Mouse (Mus musculus): ENCODE measurements at regions not wholly inside any gene's neighbourhood (a gene's known extent, or its start where the extent isn't known, plus 50 kb on each side); places are given as distances from the start of the nearest gene placed in this dataset.
"Not testable (repeated sequence)": the region's sequence is repeated elsewhere in the genome, so short reads cannot be mapped to it uniquely, and the experiment has no call there.

DNA sequence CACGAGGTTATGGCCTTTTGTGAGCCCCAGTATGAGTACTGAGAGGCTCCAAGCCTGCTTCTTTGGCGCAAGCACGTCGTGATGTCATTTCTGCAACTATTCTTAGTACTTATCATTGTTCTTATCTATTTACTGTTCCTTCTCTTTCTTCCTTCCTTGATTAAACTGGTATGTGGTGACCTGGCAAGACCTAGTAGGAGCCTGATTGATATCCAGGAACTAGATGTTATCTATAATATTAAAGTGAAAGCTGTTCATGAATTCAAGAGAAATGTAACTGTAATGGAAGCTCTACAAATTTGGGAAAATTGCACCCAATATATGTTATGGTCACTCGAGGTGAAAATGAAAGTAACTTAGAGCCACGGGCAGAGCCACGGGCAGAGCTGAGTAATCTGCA, 84.9 kb upstream of the Trim24 start:
- H3K9ac ChIP-seq (replicated peaks; ENCODE audit: low read depth, low read length) = no peak overlapping the region
- no peaks in the 10 kb centered on the region for H3K4me1 ChIP-seq (replicated peaks; ENCODE audit: control insufficient read depth, insufficient read depth, low read length)
- ATAC-seq = no peak
- H3K9me3 ChIP-seq (ENCODE audit: control insufficient read depth, low read length) = no peaks in the 10 kb centered on the region
- no peak overlapping the region for H3K27ac ChIP-seq (ENCODE audit: low read length)
- no peak overlapping the region for H3K4me3 ChIP-seq (replicated peaks; ENCODE audit: low read length)
- no peaks in the 10 kb centered on the region for H3K27me3 ChIP-seq (replicated peaks; ENCODE audit: control insufficient read depth, insufficient read depth, low read length)
- no peak overlapping the region for H3K4me2 ChIP-seq (ENCODE audit: low read length)
- H3K36me3 ChIP-seq (ENCODE audit: control insufficient read depth, insufficient read depth) = no peaks in the 10 kb centered on the region
- WGBS = 92% methylated on average over 7 of the region's 7 CpGs

DNA sequence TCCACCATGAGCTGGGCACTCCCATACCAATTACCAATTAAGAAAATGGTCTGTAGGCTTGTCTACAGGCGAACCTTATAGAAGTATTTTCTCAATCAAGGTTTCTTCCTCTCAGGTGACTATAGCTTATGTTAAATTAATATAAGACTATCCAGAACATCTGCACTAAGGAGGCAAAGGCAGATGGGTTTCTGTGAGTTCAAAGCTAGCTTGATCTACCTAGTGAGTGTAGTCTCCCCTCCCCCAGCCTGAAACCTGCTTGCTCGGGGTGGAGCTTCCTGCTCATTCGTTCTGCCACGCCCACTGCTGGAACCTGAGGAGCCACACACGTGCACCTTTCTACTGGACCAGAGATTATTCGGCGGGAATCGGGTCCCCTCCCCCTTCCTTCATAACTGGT, 82.8 kb upstream of the Trim24 start:
- not testable (repeated sequence) for H3K9ac ChIP-seq (replicated peaks; ENCODE audit: low read depth, low read length); H3K36me3 ChIP-seq (ENCODE audit: control insufficient read depth, insufficient read depth); H3K9me3 ChIP-seq (ENCODE audit: control insufficient read depth, low read length); H3K4me1 ChIP-seq (replicated peaks; ENCODE audit: control insufficient read depth, insufficient read depth, low read length); H3K27me3 ChIP-seq (replicated peaks; ENCODE audit: control insufficient read depth, insufficient read depth, low read length); H3K4me2 ChIP-seq (ENCODE audit: low read length); H3K27ac ChIP-seq (ENCODE audit: low read length); H3K4me3 ChIP-seq (replicated peaks; ENCODE audit: low read length); ATAC-seq
- 92% methylated on average over 2 of the region's 8 CpGs for WGBS

DNA sequence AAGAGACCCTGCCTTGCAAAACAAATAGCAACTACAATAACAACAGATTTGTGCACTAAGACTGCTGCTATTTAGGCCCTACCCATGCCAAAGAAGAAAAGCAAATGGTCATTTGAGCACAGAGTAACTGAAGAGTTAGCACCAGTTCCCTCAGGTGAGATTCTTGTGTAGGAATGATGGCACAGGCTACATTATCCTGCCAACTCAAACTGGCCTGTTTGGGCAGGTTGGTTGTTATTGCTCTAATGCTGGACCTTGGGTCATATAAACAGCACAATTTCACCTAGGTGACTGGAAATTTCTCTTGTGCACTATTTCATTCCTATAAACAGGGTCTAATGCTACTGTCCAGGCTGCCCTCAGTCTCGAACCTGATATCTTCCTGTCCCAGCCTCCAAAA, 79.7 kb upstream of the Trim24 start:
- Histone ChIP-seq H3K36me3 (ENCODE audit: control insufficient read depth, insufficient read depth) (no peaks in the 10 kb centered on the region), H3K27ac (ENCODE audit: low read length) (no peak overlapping the region), H3K4me1 (replicated peaks; ENCODE audit: control insufficient read depth, insufficient read depth, low read length) (no peaks in the 10 kb centered on the region), H3K4me3 (replicated peaks; ENCODE audit: low read length) (no peak overlapping the region), H3K4me2 (ENCODE audit: low read length) (no peak overlapping the region), H3K9me3 (ENCODE audit: control insufficient read depth, low read length) (no peaks in the 10 kb centered on the region), H3K9ac (replicated peaks; ENCODE audit: low read depth, low read length) (no peak overlapping the region), H3K27me3 (replicated peaks; ENCODE audit: control insufficient read depth, insufficient read depth, low read length) (no peaks in the 10 kb centered on the region)
- no peak for ATAC-seq
- 95% methylated on average over 1 of the region's 1 CpGs for WGBS

DNA sequence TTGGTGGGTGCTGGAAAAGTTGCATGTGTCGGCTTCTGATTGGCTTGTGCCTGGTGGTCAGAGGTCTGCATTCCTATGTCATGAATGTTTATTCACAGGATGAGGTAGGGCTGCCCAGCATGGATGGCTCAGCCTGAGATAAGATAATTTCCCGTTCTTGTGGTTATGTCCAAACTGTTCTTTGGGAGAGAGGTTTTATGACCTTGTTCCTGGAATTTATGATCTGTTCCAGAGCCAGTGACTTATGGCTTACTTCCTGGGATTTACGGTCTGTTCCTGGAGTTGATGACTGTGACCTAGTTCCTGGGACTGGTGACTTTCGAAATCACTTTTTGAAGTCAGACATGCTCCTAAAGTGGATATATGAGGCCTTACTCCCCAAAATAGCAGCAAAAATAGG, 76.4 kb upstream of the Trim24 start:
- no peaks in the 10 kb centered on the region for H3K36me3 ChIP-seq (ENCODE audit: control insufficient read depth, insufficient read depth)
- 0 out of 2 replicates have a peak, but pooled peaks cover 2% of the 10 kb centered on the region for H3K9me3 ChIP-seq (ENCODE audit: control insufficient read depth, low read length)
- H3K9ac ChIP-seq (replicated peaks; ENCODE audit: low read depth, low read length) = no peak overlapping the region
- H3K27me3 ChIP-seq (replicated peaks; ENCODE audit: control insufficient read depth, insufficient read depth, low read length) = no peaks in the 10 kb centered on the region
- 95% methylated on average over 4 of the region's 4 CpGs for WGBS
- H3K4me3 ChIP-seq (replicated peaks; ENCODE audit: low read length) = no peak overlapping the region
- ATAC-seq = no peak
- no peak overlapping the region for H3K27ac ChIP-seq (ENCODE audit: low read length)
- H3K4me1 ChIP-seq (replicated peaks; ENCODE audit: control insufficient read depth, insufficient read depth, low read length) = no peaks in the 10 kb centered on the region
- H3K4me2 ChIP-seq (ENCODE audit: low read length) = no peak overlapping the region

DNA sequence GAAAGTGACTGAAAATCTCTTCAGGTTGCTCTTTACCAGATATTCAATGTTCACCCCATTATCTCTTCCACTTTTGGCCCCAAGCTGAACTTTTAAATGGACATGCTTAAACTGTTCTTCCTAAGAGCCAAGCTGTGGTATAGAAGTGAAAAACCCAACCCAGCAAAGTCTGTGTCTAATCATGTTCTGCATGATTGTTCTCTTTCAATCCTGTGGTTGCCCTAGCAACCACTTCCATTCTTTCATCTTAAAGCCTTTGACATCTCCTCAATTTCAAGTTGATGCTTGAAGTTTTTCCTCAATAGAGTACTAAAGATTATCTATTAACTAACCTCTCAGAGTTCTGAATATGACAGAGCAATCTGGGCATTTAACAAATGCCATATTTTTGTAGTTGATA, 75.6 kb upstream of the Trim24 start:
- H3K9ac ChIP-seq (replicated peaks; ENCODE audit: low read depth, low read length) = no peak overlapping the region
- no peak for ATAC-seq
- no peaks in the 10 kb centered on the region for H3K4me1 ChIP-seq (replicated peaks; ENCODE audit: control insufficient read depth, insufficient read depth, low read length)
- no peaks in the 10 kb centered on the region for H3K36me3 ChIP-seq (ENCODE audit: control insufficient read depth, insufficient read depth)
- H3K27ac ChIP-seq (ENCODE audit: low read length) = no peak overlapping the region
- H3K27me3 ChIP-seq (replicated peaks; ENCODE audit: control insufficient read depth, insufficient read depth, low read length) = no peaks in the 10 kb centered on the region
- no peak overlapping the region for H3K4me2 ChIP-seq (ENCODE audit: low read length)
- H3K4me3 ChIP-seq (replicated peaks; ENCODE audit: low read length) = no peak overlapping the region
- 0 out of 2 replicates have a peak, but pooled peaks cover 2% of the 10 kb centered on the region for H3K9me3 ChIP-seq (ENCODE audit: control insufficient read depth, low read length)

DNA sequence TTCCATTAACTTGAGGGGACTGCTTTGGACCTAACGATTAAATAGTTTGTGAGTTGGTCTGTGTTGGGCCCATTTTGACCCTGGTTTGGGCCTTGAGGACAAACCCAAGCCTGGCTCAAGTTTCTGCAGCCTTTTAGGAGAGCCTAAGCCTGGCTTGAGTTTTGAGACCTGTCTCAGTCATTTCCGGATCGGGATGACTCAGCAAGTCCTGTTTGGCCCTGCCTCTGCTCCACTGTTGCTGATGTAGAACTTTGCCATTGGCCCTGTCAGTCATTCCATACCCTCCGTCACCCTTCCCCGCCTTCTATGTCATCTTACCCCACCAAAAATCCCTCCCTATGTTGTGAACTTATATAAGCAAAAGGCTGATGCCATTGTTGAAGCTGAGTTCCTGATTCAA, 67.4 kb upstream of the Trim24 start:
- Histone ChIP-seq H3K27ac (ENCODE audit: low read length) (no peak overlapping the region), H3K9me3 (ENCODE audit: control insufficient read depth, low read length) (no peaks in the 10 kb centered on the region), H3K4me2 (ENCODE audit: low read length) (no peak overlapping the region), H3K36me3 (ENCODE audit: control insufficient read depth, insufficient read depth) (no peaks in the 10 kb centered on the region), H3K4me1 (replicated peaks; ENCODE audit: control insufficient read depth, insufficient read depth, low read length) (no peaks in the 10 kb centered on the region), H3K9ac (replicated peaks; ENCODE audit: low read depth, low read length) (no peak overlapping the region), H3K4me3 (replicated peaks; ENCODE audit: low read length) (no peak overlapping the region), H3K27me3 (replicated peaks; ENCODE audit: control insufficient read depth, insufficient read depth, low read length) (no peaks in the 10 kb centered on the region)
- no peak for ATAC-seq
- WGBS = 95% methylated on average over 5 of the region's 5 CpGs

DNA sequence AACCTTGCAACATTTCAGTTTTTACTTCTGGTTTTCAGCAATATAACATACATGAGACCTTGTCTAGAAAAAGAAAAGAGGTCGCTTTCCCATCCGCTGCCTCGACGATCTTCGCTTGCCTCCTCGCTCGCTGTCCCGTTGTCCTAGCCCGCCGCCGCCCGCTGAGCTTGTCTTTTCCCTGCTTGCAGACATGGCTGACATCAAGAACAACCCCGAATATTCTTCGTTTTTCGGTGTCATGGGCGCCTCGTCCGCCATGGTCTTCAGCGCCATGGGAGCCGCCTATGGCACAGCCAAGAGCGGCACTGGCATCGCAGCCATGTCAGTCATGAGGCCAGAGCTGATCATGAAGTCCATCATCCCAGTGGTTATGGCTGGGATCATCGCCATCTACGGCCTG, 64.7 kb upstream of the Trim24 start:
- 97% methylated on average over 22 of the region's 24 CpGs for WGBS
- H3K9me3 ChIP-seq (ENCODE audit: control insufficient read depth, low read length); H3K27me3 ChIP-seq (replicated peaks; ENCODE audit: control insufficient read depth, insufficient read depth, low read length); H3K4me3 ChIP-seq (replicated peaks; ENCODE audit: low read length); H3K9ac ChIP-seq (replicated peaks; ENCODE audit: low read depth, low read length); H3K4me2 ChIP-seq (ENCODE audit: low read length); H3K4me1 ChIP-seq (replicated peaks; ENCODE audit: control insufficient read depth, insufficient read depth, low read length); H3K36me3 ChIP-seq (ENCODE audit: control insufficient read depth, insufficient read depth); ATAC-seq; H3K27ac ChIP-seq (ENCODE audit: low read length): not testable (repeated sequence)

DNA sequence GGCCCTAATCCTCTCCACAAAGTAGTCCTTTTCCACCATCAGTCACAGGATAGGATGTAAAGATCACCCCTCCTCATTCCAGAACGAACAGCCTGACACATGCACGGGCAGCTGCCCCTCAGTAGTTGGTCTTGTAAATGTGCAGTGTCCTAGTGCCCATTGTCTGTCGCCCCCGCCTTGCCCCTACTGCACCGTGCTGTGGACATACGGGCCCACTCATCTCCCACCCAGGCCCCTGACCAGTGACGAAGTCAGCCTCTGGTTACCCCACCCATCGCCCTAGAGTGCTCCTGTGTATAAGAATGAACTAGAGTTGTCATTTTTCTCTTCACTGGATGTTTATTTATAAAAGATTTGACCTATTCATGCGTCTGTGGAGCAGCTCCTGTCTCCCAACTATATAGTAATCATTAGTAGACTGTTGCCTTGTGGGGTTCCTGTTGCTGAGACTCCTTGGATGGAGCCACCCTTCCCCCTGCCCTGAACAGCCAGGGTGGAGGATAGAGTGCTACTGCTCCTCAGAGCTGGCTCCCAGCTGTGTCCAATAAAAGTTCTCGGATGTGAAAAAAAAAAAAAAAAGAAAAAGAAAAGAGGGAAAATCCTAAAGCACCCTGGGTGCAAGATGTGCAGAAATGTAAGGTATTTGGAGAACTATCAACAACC, 64.0 kb upstream of the Trim24 start:
- not testable (repeated sequence) for H3K9ac ChIP-seq (replicated peaks; ENCODE audit: low read depth, low read length); H3K27ac ChIP-seq (ENCODE audit: low read length); H3K4me1 ChIP-seq (replicated peaks; ENCODE audit: control insufficient read depth, insufficient read depth, low read length); H3K27me3 ChIP-seq (replicated peaks; ENCODE audit: control insufficient read depth, insufficient read depth, low read length); H3K4me2 ChIP-seq (ENCODE audit: low read length); H3K4me3 ChIP-seq (replicated peaks; ENCODE audit: low read length); H3K9me3 ChIP-seq (ENCODE audit: control insufficient read depth, low read length); H3K36me3 ChIP-seq (ENCODE audit: control insufficient read depth, insufficient read depth)
- ATAC-seq = peak; percentile 64; the same call in 1 of the 2 replicates
- WGBS = 82% methylated on average over 1 of the region's 10 CpGs

DNA sequence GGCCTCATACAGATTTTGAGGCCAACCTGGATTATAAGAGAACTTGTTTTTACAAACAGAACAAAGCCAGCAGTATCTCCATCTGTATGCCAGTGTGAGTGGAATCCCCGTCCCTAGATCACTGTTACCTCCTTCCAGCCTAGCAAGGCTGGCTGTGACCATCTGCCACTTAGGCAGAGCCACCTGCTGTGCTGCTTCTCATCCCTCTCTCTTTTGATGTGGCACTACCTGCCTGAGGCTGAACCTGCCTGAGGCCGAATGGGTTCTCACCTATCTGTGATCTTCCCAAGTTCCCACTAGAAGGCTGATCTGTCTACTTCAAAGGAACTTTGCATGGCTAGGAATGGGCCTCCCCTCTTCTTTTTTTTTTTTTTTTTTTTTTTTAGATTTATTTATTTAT, 55.4 kb upstream of the Trim24 start:
- H3K9ac ChIP-seq (replicated peaks; ENCODE audit: low read depth, low read length); H3K36me3 ChIP-seq (ENCODE audit: control insufficient read depth, insufficient read depth); H3K4me2 ChIP-seq (ENCODE audit: low read length); H3K27ac ChIP-seq (ENCODE audit: low read length); H3K27me3 ChIP-seq (replicated peaks; ENCODE audit: control insufficient read depth, insufficient read depth, low read length); H3K9me3 ChIP-seq (ENCODE audit: control insufficient read depth, low read length); ATAC-seq; H3K4me1 ChIP-seq (replicated peaks; ENCODE audit: control insufficient read depth, insufficient read depth, low read length); H3K4me3 ChIP-seq (replicated peaks; ENCODE audit: low read length): not testable (repeated sequence)
- WGBS = 76% methylated on average over 2 of the region's 2 CpGs
